In genomic region chr6:126165591-126166155, GRCm38 (mm10) we compare ENCODE assay signal across 9 mouse cellular contexts. TPM values are rescaled to one million over a fixed set of nuclear protein-coding genes. Genes with fewer than 3 reads are reported as not detected.
DNase-seq lines count a peak whose midpoint lies in the region; ATAC-seq lines count a peak whose summit lies in the region.
"Had no signal": no experiment of that assay in that cellular context is flagged by ENCODE, and none has a peak within 500 bp of the region (broad histone marks: within the 10 kb centered on the region; RNA-seq: fewer than 3 reads in every experiment).

No protein-coding gene starts in this region.

- H3K27me3 ChIP-seq in heart, embryonic 12.5 days (replicated peaks): peaks cover 21% of the 10 kb centered on the region; the same call in 1 of the 2 replicates
- H3K27me3 ChIP-seq in forebrain, embryonic 14.5 days (replicated peaks; ENCODE audit: control insufficient read depth, insufficient read depth, low read length): peaks cover 51% of the 10 kb centered on the region
- 0 out of 2 replicates have a peak, but pooled peaks cover 3% of the 10 kb centered on the region for H3K27me3 ChIP-seq in limb, embryonic 12.5 days

- no peak overlapping the region for H3K27ac ChIP-seq in heart, embryonic 12.5 days (ENCODE audit: poor library complexity, severe bottlenecking)
- no peak overlapping the region; the same call in 1 of the 2 replicates for H3K27ac ChIP-seq in brown adipose tissue, adult 24 weeks (replicated peaks; ENCODE audit: low read depth, low read length)
- H3K27ac ChIP-seq in forebrain, embryonic 14.5 days (ENCODE audit: low read depth, low read length): no peak overlapping the region
- H3K27ac ChIP-seq in limb, embryonic 12.5 days: peak overlapping the region; percentile 73

- H3K4me2 ChIP-seq in heart, embryonic 12.5 days: peak overlapping the region; percentile 79
- H3K4me2 ChIP-seq in forebrain, embryonic 14.5 days (ENCODE audit: low read length): no peak overlapping the region
- peak overlapping the region; percentile 92 for H3K4me2 ChIP-seq in limb, embryonic 12.5 days

- peak overlapping the region; percentile 45 for H3K4me3 ChIP-seq in heart, embryonic 12.5 days
- H3K4me3 ChIP-seq in brown adipose tissue, adult 24 weeks (ENCODE audit: insufficient read depth, low read depth, low read length): peak overlapping the region; percentile 60
- H3K4me3 ChIP-seq in forebrain, embryonic 14.5 days (ENCODE audit: low read depth, low read length): no peak overlapping the region
- peak overlapping the region; percentile 63 for H3K4me3 ChIP-seq in limb, embryonic 12.5 days (replicated peaks)

- WGBS in heart, embryonic 12.5 days: 9% methylated on average over 17 of the region's 17 CpGs
- WGBS in forebrain, embryonic 14.5 days: 2% methylated on average over 17 of the region's 17 CpGs
- WGBS in limb, embryonic 12.5 days: 3% methylated on average over 17 of the region's 17 CpGs

- no peaks in the 10 kb centered on the region for H3K9me3 ChIP-seq in heart, embryonic 12.5 days (replicated peaks)
- no peaks in the 10 kb centered on the region for H3K9me3 ChIP-seq in forebrain, embryonic 14.5 days (replicated peaks; ENCODE audit: control insufficient read depth, low read length)
- no peaks in the 10 kb centered on the region for H3K9me3 ChIP-seq in limb, embryonic 12.5 days

- no peak for DNase-seq in heart, postnatal 36 days
- DNase-seq in forebrain, embryonic 14.5 days (ENCODE audit: low spot score): peak; percentile 11
- no peak for DNase-seq in cerebellum, adult 8-10 months
- DNase-seq in cerebellum, adult 9-11 months: no peak
- DNase-seq in right cerebral cortex, postnatal 14 days: no peak

- no peaks in the 10 kb centered on the region for H3K36me3 ChIP-seq in heart, embryonic 12.5 days
- no peaks in the 10 kb centered on the region for H3K36me3 ChIP-seq in forebrain, embryonic 14.5 days (ENCODE audit: control insufficient read depth, insufficient read depth, low read length)
- H3K36me3 ChIP-seq in limb, embryonic 12.5 days: no peaks in the 10 kb centered on the region

- no peak for ATAC-seq in heart, embryonic 12.5 days (ENCODE audit: insufficient number of reproducible peaks, low FRiP score)
- ATAC-seq in forebrain, embryonic 14.5 days: no peak
- ATAC-seq in limb, embryonic 12.5 days (ENCODE audit: insufficient number of reproducible peaks, insufficient read depth, low FRiP score, low TSS enrichment, low read depth): no peak

- intact Hi-C loops in heart, postnatal 36 days (cut with DNase I): loop anchor here (5.0 to 10.0 kb wide), 5 partner anchors 123 to 423 kb away; partner anchors contain the start of gene Kcna5

- H3K9ac ChIP-seq in heart, embryonic 12.5 days: peak overlapping the region; percentile 60; the same call in 1 of the 2 replicates
- H3K9ac ChIP-seq in forebrain, embryonic 14.5 days (ENCODE audit: low read length): no peak overlapping the region
- H3K9ac ChIP-seq in limb, embryonic 12.5 days (replicated peaks): peak overlapping the region; percentile 42

- H3K4me1 ChIP-seq in heart, embryonic 12.5 days (replicated peaks): peaks cover 48% of the 10 kb centered on the region
- peaks cover 11% of the 10 kb centered on the region for H3K4me1 ChIP-seq in brown adipose tissue, adult 24 weeks (ENCODE audit: control insufficient read depth, insufficient read depth, insufficient read length, low read length)
- peaks cover 24% of the 10 kb centered on the region for H3K4me1 ChIP-seq in forebrain, embryonic 14.5 days (ENCODE audit: control insufficient read depth, insufficient read depth, low read length)
- H3K4me1 ChIP-seq in limb, embryonic 12.5 days (replicated peaks): peaks cover 61% of the 10 kb centered on the region

RNA-seq across cellular contexts. Expression of gene Ntf3, which starts 1.0 kb away (rescaled TPM):
- polyA plus RNA-seq in heart, embryonic 12.5 days (2016; fragmentation: Nextera tagmentation; extraction: Ambion mirVana): 8.2 and 8.9 TPM in 2 replicates
- total RNA-seq in heart, postnatal 36 days (2021): 1 to 10 TPM; 3.4 to 4.5 TPM
- 1.7 and 5.7 TPM in 2 replicates for polyA plus RNA-seq in brown adipose tissue, adult 24 weeks (2012; ENCODE audit: insufficient read depth, insufficient read length, missing spikeins)
- 3.4 and 4.2 TPM in 2 replicates for polyA plus RNA-seq in forebrain, embryonic 14.5 days (2014; fragmentation: Nextera tagmentation; extraction: Ambion mirVana)
- polyA plus RNA-seq in limb, embryonic 12.5 days (2016; fragmentation: Nextera tagmentation; extraction: Ambion mirVana): 27.6 and 29.5 TPM in 2 replicates
- total RNA-seq: common myeloid progenitor, adult 5-6 weeks had no signal
